In genomic region chr6:139887175-139887574, GRCm38 (mm10) we compare ENCODE assay signal across 22 mouse cellular contexts.
"Had no signal": no experiment of that assay in that cellular context is flagged by ENCODE, and none has a peak within 500 bp of the region (broad histone marks: within the 10 kb centered on the region; RNA-seq: fewer than 3 reads in every experiment).

No protein-coding gene starts in this region.

- ATAC-seq: hindbrain, embryonic 16.5 days; intestine, embryonic 16.5 days had no signal

- H3K36me3 ChIP-seq: heart, embryonic 10.5 days; heart, embryonic 12.5 days; hindbrain, embryonic 10.5 days; hindbrain, embryonic 12.5 days; limb, embryonic 10.5 days; limb, embryonic 12.5 days had no signal

- H3K4me2 ChIP-seq: heart, embryonic 12.5 days; hindbrain, embryonic 12.5 days; hindbrain, embryonic 14.5 days; limb, embryonic 12.5 days had no signal

- DNase-seq: gastrocnemius, adult 2 months; gastrocnemius, postnatal 10 days; gastrocnemius, postnatal 25 days; heart, adult 18-20 months; heart, postnatal 10 days; heart, postnatal 4 days; kidney, adult 11 months; kidney, adult 8-10 months; kidney, postnatal 10 days; kidney, postnatal 25 days; kidney, postnatal 4 days had no signal

- H3K4me1 ChIP-seq: heart, embryonic 10.5 days; heart, embryonic 12.5 days; hindbrain, embryonic 12.5 days; limb, embryonic 10.5 days; limb, embryonic 12.5 days had no signal

- H3K4me3 ChIP-seq: gastrocnemius, adult 2 months; heart, embryonic 10.5 days; heart, embryonic 12.5 days; hindbrain, embryonic 10.5 days; hindbrain, embryonic 12.5 days; layer of hippocampus, adult 2 months; left cerebral cortex, adult 2 months; limb, embryonic 10.5 days; limb, embryonic 12.5 days had no signal

- H3K27ac ChIP-seq: gastrocnemius, adult 2 months; heart, embryonic 10.5 days; hindbrain, embryonic 10.5 days; hindbrain, embryonic 12.5 days; hindbrain, embryonic 14.5 days; layer of hippocampus, adult 2 months; left cerebral cortex, adult 2 months; limb, embryonic 10.5 days; limb, embryonic 12.5 days had no signal

- H3K9ac ChIP-seq: heart, embryonic 12.5 days; hindbrain, embryonic 12.5 days; hindbrain, embryonic 14.5 days; limb, embryonic 12.5 days had no signal

- H3K27me3 ChIP-seq: heart, embryonic 12.5 days; hindbrain, embryonic 12.5 days; limb, embryonic 12.5 days had no signal

- H3K9me3 ChIP-seq: heart, embryonic 10.5 days; heart, embryonic 12.5 days; hindbrain, embryonic 10.5 days; hindbrain, embryonic 12.5 days; limb, embryonic 10.5 days; limb, embryonic 12.5 days had no signal
